Mouse (Mus musculus) lung, postnatal 0 days (tissue): ENCODE results near the gene Wdr62. TPM values are rescaled to one million over a fixed set of nuclear protein-coding genes. Genes with fewer than 3 reads are reported as not detected.
A peak's percentile ranks its signal among the peaks of the same experiment; 100 is the strongest.

ENCODE experiments used
- ATAC-seq: fragments of 200-750 bp; cut with Nextera tagmentation; 2 replicates; pipeline ENCODE4 v1.8.0; 2017; ENCODE audit warnings: moderate library complexity
- DNase-seq: peaks from one replicate; pipeline ENCODE4 v3.0.0-alpha.2; 2016; ENCODE audit warnings: low spot score
- H3K27ac ChIP-seq: fragments of 300-500 bp; sonication (generic); 2 replicates; pipeline ENCODE4 v1.5.1; 2014; ENCODE audit warnings: antibody characterized with exemption, mild to moderate bottlenecking, low read length, mixed read lengths
- H3K27me3 ChIP-seq: fragments of 300-500 bp; sonication (generic); replicated peaks from 2 replicates; pipeline ENCODE4 v1.6.1; 2014; ENCODE audit warnings: low read length, mixed read lengths; ENCODE audit not compliant: insufficient read depth
- H3K36me3 ChIP-seq: fragments of 300-500 bp; sonication (generic); 2 replicates; pipeline ENCODE4 v1.6.1; 2014; ENCODE audit warnings: low read length, mixed read lengths; ENCODE audit not compliant: insufficient read depth
- H3K4me1 ChIP-seq: fragments of 300-500 bp; sonication (generic); 2 replicates; pipeline ENCODE4 v1.6.1; 2014; ENCODE audit warnings: antibody characterized with exemption, low read depth, low read length, mixed read lengths; ENCODE audit not compliant: insufficient read depth
- H3K4me2 ChIP-seq: fragments of 300-500 bp; sonication (generic); replicated peaks from 2 replicates; pipeline ENCODE4 v1.6.1; 2014; ENCODE audit warnings: low read depth, mild to moderate bottlenecking, low read length, moderate library complexity, mixed read lengths
- H3K4me3 ChIP-seq: fragments of 300-500 bp; sonication (generic); 2 replicates; pipeline ENCODE4 v1.5.1; 2014; ENCODE audit warnings: low read depth, low read length
- H3K9ac ChIP-seq: fragments of 300-500 bp; sonication (generic); replicated peaks from 2 replicates; pipeline ENCODE4 v1.6.1; 2014; ENCODE audit warnings: low read depth, mild to moderate bottlenecking
- H3K9me3 ChIP-seq: fragments of 300-500 bp; sonication (generic); 2 replicates; pipeline ENCODE4 v1.6.1; 2016; ENCODE audit warnings: low read length, mixed read lengths
- CTCF ChIP-seq: IDR thresholded peaks from 2 replicates; pipeline ENCODE4 v1.5.1; 2016; ENCODE audit warnings: antibody characterized with exemption, mild to moderate bottlenecking
- EP300 ChIP-seq: IDR thresholded peaks from 2 replicates; pipeline ENCODE4 v1.6.1; 2016; ENCODE audit warnings: antibody characterized with exemption, mild to moderate bottlenecking, control low read depth
- WGBS: fragments of 180-500 bp; shearing (Covaris S2); extraction: QIAGEN DNeasy Blood & Tissue Kit; methylation state at CpG from one replicate; pipeline ENCODE4 v1.1.7; 2014; 5-methylcytosine and 5-hydroxymethylcytosine counted together
- polyA plus RNA-seq: library from polyadenylated mRNA; unstranded; fragments of >200 nt; fragmentation: Nextera tagmentation; extraction: Ambion mirVana; gene quantifications from 2 replicates; pipeline ENCODE4 v1.2.1, GENCODE M21; 2015

The Wdr62 gene
- polyA plus RNA-seq, 1 experiment from 2014 or later, result 2.7 TPM

DNA sequence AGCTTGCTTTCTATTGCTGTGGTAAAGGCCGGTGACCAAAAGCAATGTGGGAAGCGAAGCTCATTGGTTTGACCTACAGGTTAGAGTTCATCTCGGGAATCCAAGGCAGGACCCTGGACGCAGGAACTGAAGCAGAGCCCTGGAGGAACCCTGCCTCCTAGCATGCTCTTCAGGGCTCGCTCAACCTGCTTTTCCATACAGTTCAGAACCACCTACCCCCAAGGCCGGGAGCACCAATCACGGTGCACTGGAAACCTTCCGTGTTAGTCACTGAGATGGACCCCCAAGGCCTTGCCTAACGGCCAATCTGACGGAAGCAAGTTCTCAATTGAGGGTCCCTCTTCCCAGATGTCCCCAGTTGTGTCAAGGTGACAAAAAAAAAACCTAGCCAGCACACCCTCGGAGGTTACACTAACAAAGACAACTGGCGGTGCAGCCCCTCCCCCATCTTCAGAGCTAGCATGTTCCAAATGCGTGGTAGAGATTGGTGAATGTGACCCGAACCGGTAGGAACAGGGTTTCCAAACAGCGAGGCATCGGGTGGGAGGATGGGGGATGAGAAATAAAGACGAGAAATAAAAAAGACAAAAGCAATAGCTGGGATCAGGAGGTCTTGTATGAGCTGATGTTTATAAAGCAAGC lies 80.6 kb downstream of the Wdr62 start:
- TF ChIP-seq EP300, result no peak
- TF ChIP-seq CTCF, result no peak
- Histone ChIP-seq H3K36me3 (no peaks in the 10 kb centered on the region), H3K4me3 (no peak overlapping the region), H3K27me3 (no peaks in the 10 kb centered on the region), H3K4me2 (no peak overlapping the region), H3K27ac (no peak overlapping the region), H3K4me1 (0 out of 2 replicates have a peak, but pooled peaks cover 3% of the 10 kb centered on the region), H3K9ac (no peak overlapping the region), H3K9me3 (no peaks in the 10 kb centered on the region)
- ATAC-seq (no peak), DNase-seq (no peak)
- WGBS, result 72% methylated on average over 18 of the region's 18 CpGs

DNA sequence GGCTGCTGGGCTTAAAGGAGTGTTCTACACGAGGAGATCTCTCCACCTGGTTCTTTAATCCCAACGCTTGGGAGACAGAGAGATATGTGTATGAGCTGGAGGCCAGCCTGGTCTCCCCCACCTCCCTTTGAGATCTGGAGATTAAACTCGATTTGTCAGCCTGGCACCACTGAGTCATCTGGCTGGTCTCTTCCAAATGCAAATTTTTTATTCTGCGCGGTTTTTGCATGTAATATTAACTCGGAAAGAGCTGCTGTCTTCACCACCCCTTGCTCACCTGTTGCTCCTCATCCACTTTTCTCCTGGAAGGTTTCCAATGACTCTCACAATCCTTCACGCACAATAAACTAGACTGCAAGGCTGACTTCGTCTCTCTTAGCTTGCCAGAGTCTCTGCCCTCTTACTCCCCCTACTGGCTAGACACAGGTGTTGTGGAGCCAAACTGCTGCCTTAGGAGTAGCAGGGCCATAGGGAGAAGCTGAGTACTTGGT lies 81.7 kb downstream of the Wdr62 start, which contains the start of gene Capns1:
Gene Capns1, minus strand, starts transcription at position 331 of the 491 bp plus-strand sequence.
- DNase-seq, result peak; percentile 89
- 9% methylated on average over 8 of the region's 8 CpGs for WGBS
- Histone ChIP-seq H3K4me1 (peaks cover 4% of the 10 kb centered on the region; the same call in 1 of the 2 replicates), H3K36me3 (no peaks in the 10 kb centered on the region), H3K27me3 (no peaks in the 10 kb centered on the region), H3K27ac (no peak within 1 kb of the TSS), H3K9me3 (no peaks in the 10 kb centered on the region), H3K4me2 (no peak within 1 kb of the TSS; the same call in 1 of the 2 replicates), H3K9ac (no peak within 1 kb of the TSS), H3K4me3 (no peak within 1 kb of the TSS)
- TF ChIP-seq EP300 (no peak), CTCF (peak; percentile 94)
- peak; percentile 34; the same call in 1 of the 2 replicates for ATAC-seq

DNA sequence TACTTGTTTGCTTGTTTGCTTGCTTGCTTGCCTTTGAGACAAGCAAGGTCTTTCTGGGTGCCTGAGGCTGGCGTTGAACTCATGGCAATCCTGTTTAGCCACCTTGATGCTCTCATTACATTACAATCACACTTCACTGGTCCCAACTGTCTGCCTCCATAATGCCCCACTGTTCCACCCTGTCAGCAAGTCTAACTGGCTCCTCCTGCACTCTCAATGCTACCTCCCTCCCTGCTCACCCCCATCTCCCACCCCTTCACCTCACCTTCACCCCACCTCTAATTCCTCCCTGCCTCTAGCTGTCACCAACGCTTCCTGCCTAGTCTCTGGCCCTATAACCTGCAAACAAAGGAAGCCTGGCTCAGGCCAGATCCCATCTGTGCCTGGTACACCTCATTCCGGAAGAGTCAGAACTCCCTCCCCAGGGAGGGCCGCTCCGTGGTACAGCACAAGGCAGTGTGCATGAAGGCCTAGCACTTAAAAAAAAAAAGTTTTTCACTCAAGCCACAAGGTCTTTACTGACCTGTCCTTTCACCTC lies 82.6 kb downstream of the Wdr62 start:
- 51% methylated on average over 5 of the region's 5 CpGs for WGBS
- no peak overlapping the region for H3K27ac ChIP-seq
- DNase-seq, result no peak
- no peaks in the 10 kb centered on the region for H3K36me3 ChIP-seq
- no peak for TF ChIP-seq EP300
- TF ChIP-seq CTCF, result no peak
- ATAC-seq, result no peak
- no peaks in the 10 kb centered on the region for H3K27me3 ChIP-seq
- H3K4me1 ChIP-seq, result peaks cover 12% of the 10 kb centered on the region
- no peak overlapping the region for H3K4me3 ChIP-seq
- H3K4me2 ChIP-seq, result no peak overlapping the region
- H3K9ac ChIP-seq, result no peak overlapping the region
- no peaks in the 10 kb centered on the region for H3K9me3 ChIP-seq

DNA sequence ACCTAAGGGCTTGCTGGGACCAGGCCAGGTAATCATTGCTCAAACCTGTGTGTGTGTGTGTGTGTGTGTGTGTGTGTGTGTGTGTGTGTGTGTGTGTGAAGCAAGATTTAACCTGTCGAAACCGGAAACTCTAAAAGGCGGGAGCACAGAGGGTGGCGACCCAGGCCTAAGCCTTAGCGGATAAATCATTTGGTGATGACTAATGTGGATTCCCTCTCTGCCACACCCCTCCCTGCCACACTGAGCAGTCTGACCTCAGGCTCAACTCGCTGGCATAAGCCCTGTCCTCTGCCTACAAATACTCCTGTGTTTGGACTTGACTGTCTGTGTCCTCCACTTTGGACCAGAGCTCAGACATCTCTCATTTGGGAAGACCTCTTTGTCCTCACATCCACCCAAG lies 84.0 kb downstream of the Wdr62 start:
- TF ChIP-seq EP300, result no peak
- TF ChIP-seq CTCF, result no peak
- no peak overlapping the region for H3K27ac ChIP-seq
- 0 out of 2 replicates have a peak, but pooled peaks cover 5% of the 10 kb centered on the region for H3K36me3 ChIP-seq
- DNase-seq (no peak), ATAC-seq (no peak)
- H3K9me3 ChIP-seq, result no peaks in the 10 kb centered on the region
- H3K4me1 ChIP-seq, result peaks cover 12% of the 10 kb centered on the region
- no peak overlapping the region for H3K4me3 ChIP-seq
- WGBS, result 60% methylated on average over 6 of the region's 6 CpGs
- no peak overlapping the region for H3K9ac ChIP-seq
- H3K4me2 ChIP-seq, result no peak overlapping the region
- no peaks in the 10 kb centered on the region for H3K27me3 ChIP-seq

DNA sequence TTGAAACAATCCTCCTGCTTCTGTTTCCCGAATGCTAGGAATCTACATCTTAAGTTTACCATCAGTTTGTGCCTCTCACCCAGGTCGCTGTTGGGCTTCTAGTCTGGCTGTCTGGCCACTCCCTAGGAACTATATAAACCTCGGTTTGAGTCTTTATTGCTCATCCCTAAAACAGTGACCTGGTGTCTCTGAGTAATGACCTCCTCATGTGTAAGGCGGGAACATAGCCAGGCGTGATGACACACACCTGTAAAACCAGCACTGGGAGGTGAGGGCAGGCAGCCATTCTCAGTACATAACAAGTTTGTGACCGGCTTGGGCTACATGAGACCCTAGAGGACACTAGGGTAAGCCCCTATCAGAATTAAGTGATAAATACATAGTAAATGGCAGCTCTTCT lies 84.8 kb downstream of the Wdr62 start:
- DNase-seq (no peak), ATAC-seq (no peak)
- Histone ChIP-seq H3K36me3 (0 out of 2 replicates have a peak, but pooled peaks cover 10% of the 10 kb centered on the region), H3K9ac (no peak overlapping the region), H3K27ac (no peak overlapping the region), H3K4me1 (peaks cover 12% of the 10 kb centered on the region), H3K9me3 (no peaks in the 10 kb centered on the region), H3K27me3 (no peaks in the 10 kb centered on the region), H3K4me3 (no peak overlapping the region), H3K4me2 (no peak overlapping the region; the same call in 1 of the 2 replicates)
- 62% methylated on average over 6 of the region's 6 CpGs for WGBS
- no peak for TF ChIP-seq EP300
- TF ChIP-seq CTCF, result no peak

DNA sequence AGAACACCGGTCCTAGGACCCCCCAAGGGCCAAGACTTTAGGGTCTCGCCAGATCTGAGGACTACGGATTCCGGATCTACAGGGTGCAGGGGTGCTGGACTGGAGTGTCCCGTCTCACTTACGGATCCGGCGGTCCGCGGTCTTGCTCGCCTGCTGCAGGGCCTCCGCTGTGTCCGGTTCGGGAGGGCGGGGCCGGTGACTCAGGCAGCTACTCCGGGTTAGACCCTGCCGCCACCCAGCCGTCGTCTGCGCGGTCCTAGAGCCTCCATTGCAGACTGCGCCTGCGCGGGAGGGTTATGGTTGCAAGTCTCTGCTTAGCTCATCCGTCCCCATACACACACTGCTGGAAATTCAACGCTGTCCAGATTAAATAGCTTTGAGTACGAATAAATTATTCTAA lies 85.3 kb downstream of the Wdr62 start:
- peak overlapping the region; percentile 68 for H3K9ac ChIP-seq
- H3K27ac ChIP-seq, result peak overlapping the region; percentile 91
- peak overlapping the region; percentile 89 for H3K4me2 ChIP-seq
- DNase-seq, result peak; percentile 99
- no peak for TF ChIP-seq CTCF
- H3K27me3 ChIP-seq, result no peaks in the 10 kb centered on the region
- H3K4me1 ChIP-seq, result peaks cover 12% of the 10 kb centered on the region
- peak overlapping the region; percentile 73 for H3K4me3 ChIP-seq
- 2% methylated on average over 28 of the region's 28 CpGs for WGBS
- peak; percentile 96 for ATAC-seq
- no peaks in the 10 kb centered on the region for H3K9me3 ChIP-seq
- 0 out of 2 replicates have a peak, but pooled peaks cover 12% of the 10 kb centered on the region for H3K36me3 ChIP-seq
